Mouse (Mus musculus) MEL (cell line): ENCODE results near the gene Csmd2.

Source experiments
- CTCF ChIP-seq, 3 experiments: IDR thresholded peaks in 2 of 3; conservative IDR thresholded peaks in 1 of 3; 2 replicates each; pipeline ENCODE4 v1.5.1; 2011 to 2012; ENCODE audit warnings: low read length in 3 of 3, low read depth in 2 of 3, mild to moderate bottlenecking in 2 of 3, improper control_type of control experiment in 1 of 3, inconsistent platforms in 1 of 3, mixed read lengths in 1 of 3, moderate library complexity in 1 of 3; ENCODE audit not compliant: control insufficient read depth in 1 of 3, insufficient read depth in 1 of 3, poor library complexity in 1 of 3, severe bottlenecking in 1 of 3
- ELF1 ChIP-seq: IDR thresholded peaks from 2 replicates; pipeline ENCODE4 v1.6.1; 2014; ENCODE audit warnings: low read depth, mild to moderate bottlenecking, inconsistent platforms, low read length, improper control_type of control experiment, moderate library complexity
- EP300 ChIP-seq, 2 experiments: IDR thresholded peaks; 2 replicates each; pipeline ENCODE4 v1.6.1; 2011; ENCODE audit warnings: improper control_type of control experiment in 2 of 2, low read length in 2 of 2, low read depth in 1 of 2, mild to moderate bottlenecking in 1 of 2
- MAX ChIP-seq: IDR thresholded peaks from 2 replicates; pipeline ENCODE4 v1.6.1; 2011; ENCODE audit warnings: low read length, improper control_type of control experiment
- MAZ ChIP-seq: IDR thresholded peaks from 2 replicates; pipeline ENCODE4 v1.6.1; 2012; ENCODE audit warnings: low read depth, mild to moderate bottlenecking, inconsistent platforms, low read length, improper control_type of control experiment
- MXI1 ChIP-seq: IDR thresholded peaks from 2 replicates; pipeline ENCODE4 v1.6.1; 2011; ENCODE audit warnings: mild to moderate bottlenecking, low read depth, low read length, improper control_type of control experiment
- POLR2A ChIP-seq, 2 experiments: IDR thresholded peaks; 2 replicates each; pipeline ENCODE4 v1.6.1; 2011 to 2012; ENCODE audit warnings: low read length in 2 of 2, mild to moderate bottlenecking in 2 of 2, control low read depth in 1 of 2, improper control_type of control experiment in 1 of 2, low read depth in 1 of 2, moderate library complexity in 1 of 2; ENCODE audit not compliant: control insufficient read depth in 1 of 2, insufficient read depth in 1 of 2, poor library complexity in 1 of 2
- POLR2AphosphoS5 ChIP-seq: IDR thresholded peaks from 2 replicates; pipeline ENCODE4 v1.6.1; 2012; ENCODE audit warnings: low read depth, borderline replicate concordance, mild to moderate bottlenecking, inconsistent platforms, low read length, moderate library complexity, mixed read lengths
- TCF12 ChIP-seq: IDR thresholded peaks from 2 replicates; pipeline ENCODE4 v1.6.1; 2014; ENCODE audit warnings: low read depth, mild to moderate bottlenecking, inconsistent platforms, low read length, improper control_type of control experiment, moderate library complexity
- ZC3H11A ChIP-seq: IDR thresholded peaks from 2 replicates; pipeline ENCODE4 v1.6.1; 2012; ENCODE audit warnings: low read depth, mild to moderate bottlenecking, inconsistent platforms, low read length, improper control_type of control experiment
- ZNF384 ChIP-seq: IDR thresholded peaks from 2 replicates; pipeline ENCODE4 v1.6.1; 2012; ENCODE audit warnings: low read depth, mild to moderate bottlenecking, inconsistent platforms, low read length, improper control_type of control experiment

GRCm38 (mm10) chr4:128419988-128420617 is 432.4 kb downstream of the Csmd2 start:
- TF ChIP-seq ZNF384 (no peak), CTCF (IDR thresholded peaks at IDR 0.05 in 2 of 3, conservative IDR thresholded peaks at IDR 0.05 in 1 of 3; ENCODE audit: control insufficient read depth in 1 of 3, insufficient read depth in 1 of 3, low read depth in 2 of 3, low read length in 3 of 3, poor library complexity in 1 of 3, severe bottlenecking in 1 of 3) (no peak), ZC3H11A (no peak), ELF1 (no peak), POLR2A (IDR thresholded peaks at IDR 0.05; ENCODE audit: control insufficient read depth in 1 of 2, insufficient read depth in 1 of 2, low read depth in 1 of 2, low read length in 2 of 2, poor library complexity in 1 of 2) (no peak), MXI1 (no peak), POLR2AphosphoS5 (no peak), TCF12 (no peak), EP300 (IDR thresholded peaks at IDR 0.05; ENCODE audit: low read depth in 1 of 2, low read length in 2 of 2) (no peak), MAX (no peak), MAZ (no peak)
